Mouse (Mus musculus): ENCODE measurements around the gene Fgf14. TPM values are rescaled to one million over a fixed set of nuclear protein-coding genes. Genes with fewer than 3 reads are reported as not detected.

Fgf14 gene
- polyA plus RNA-seq, 1 experiment from 2014 or later, result 8.3 TPM

DNA sequence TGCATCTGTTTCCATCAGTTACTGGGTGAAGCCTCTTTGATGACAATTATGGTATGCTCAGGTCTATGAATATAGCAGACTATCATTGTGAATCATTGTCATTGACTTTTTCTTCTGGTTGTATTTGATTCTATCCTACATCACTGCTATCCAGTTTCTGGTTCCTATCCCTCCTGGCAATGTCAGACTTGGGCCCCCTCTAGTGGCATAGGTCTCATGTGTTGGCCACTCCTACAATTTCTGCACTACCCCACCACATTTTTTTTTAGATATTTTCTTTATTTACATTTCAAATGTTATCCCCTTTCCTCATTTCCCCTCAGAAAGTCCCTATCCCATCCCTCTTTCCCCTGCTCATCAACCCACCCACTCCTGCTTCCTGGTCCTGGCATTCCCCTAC lies 409.9 kb downstream of the Fgf14 start:
- Histone ChIP-seq H3K9me3 (ENCODE audit: control insufficient read depth, low read length) (no peaks in the 10 kb centered on the region), H3K36me3 (ENCODE audit: control insufficient read depth, insufficient read depth, low read length) (no peaks in the 10 kb centered on the region), H3K4me3 (ENCODE audit: low read depth, low read length) (no peak overlapping the region), H3K27ac (ENCODE audit: low read depth, low read length) (no peak overlapping the region), H3K4me1 (replicated peaks; ENCODE audit: control insufficient read depth, insufficient read depth, low read length) (no peaks in the 10 kb centered on the region), H3K9ac (ENCODE audit: low read depth, low read length) (no peak overlapping the region), H3K27me3 (ENCODE audit: control insufficient read depth, insufficient read depth, low read length) (no peaks in the 10 kb centered on the region), H3K4me2 (replicated peaks; ENCODE audit: low read depth, low read length) (no peak overlapping the region)
- DNase-seq (ENCODE audit: low spot score) (peak; percentile 27), ATAC-seq (ENCODE audit: low FRiP score) (no peak)

DNA sequence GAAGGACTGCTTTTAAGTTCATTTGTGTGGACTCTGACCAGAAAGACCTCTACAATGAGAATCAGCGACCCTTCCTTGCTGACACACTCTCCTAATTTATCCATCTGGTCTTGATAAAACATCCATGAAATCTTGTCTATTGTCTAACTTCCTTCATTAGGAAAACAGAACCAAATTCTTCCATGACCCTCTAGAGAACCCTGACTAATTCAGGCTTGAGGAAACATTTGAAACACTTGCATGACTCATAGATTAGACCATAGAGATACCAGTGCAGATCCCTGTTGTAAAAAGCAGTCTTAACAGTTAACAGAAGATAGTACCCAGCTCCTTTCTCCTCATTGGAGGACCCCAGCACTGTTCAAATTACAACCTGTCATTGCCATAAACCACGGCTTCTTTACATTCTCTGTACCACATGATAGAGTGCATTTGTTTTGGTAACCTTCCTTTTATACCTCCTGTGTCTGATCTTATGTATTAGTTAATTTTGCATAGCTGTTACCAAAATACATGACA lies 412.3 kb downstream of the Fgf14 start:
- H3K36me3 ChIP-seq (ENCODE audit: control insufficient read depth, insufficient read depth, low read length), result no peaks in the 10 kb centered on the region
- no peak overlapping the region for H3K27ac ChIP-seq (ENCODE audit: low read depth, low read length)
- no peaks in the 10 kb centered on the region for H3K9me3 ChIP-seq (ENCODE audit: control insufficient read depth, low read length)
- DNase-seq (ENCODE audit: low spot score) (no peak), ATAC-seq (ENCODE audit: low FRiP score) (no peak)
- no peaks in the 10 kb centered on the region for H3K27me3 ChIP-seq (ENCODE audit: control insufficient read depth, insufficient read depth, low read length)
- H3K4me1 ChIP-seq (replicated peaks; ENCODE audit: control insufficient read depth, insufficient read depth, low read length), result no peaks in the 10 kb centered on the region
- 62% methylated on average over 2 of the region's 2 CpGs for WGBS
- H3K4me2 ChIP-seq (replicated peaks; ENCODE audit: low read depth, low read length), result no peak overlapping the region
- no peak overlapping the region for H3K9ac ChIP-seq (ENCODE audit: low read depth, low read length)
- no peak overlapping the region for H3K4me3 ChIP-seq (ENCODE audit: low read depth, low read length)

DNA sequence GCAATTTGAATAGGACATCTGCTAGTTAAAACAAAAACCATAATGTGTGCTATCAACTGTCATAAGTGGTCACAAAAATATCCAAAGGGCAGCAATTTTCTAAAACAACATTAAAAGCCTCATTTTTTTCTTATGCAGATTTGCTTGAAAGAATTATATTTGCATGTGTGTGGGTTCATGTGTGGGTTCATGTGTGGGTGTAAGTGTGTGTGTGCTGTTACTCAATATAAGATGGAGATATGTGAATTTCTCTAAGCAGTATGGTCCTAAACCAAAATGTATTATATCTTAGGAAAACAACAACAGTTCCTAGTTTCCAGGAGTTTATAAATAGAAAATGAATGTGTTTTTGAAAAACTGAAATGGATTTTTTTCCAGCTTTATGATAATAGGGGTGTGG lies 413.7 kb downstream of the Fgf14 start:
- no peaks in the 10 kb centered on the region for H3K9me3 ChIP-seq (ENCODE audit: control insufficient read depth, low read length)
- no peaks in the 10 kb centered on the region for H3K27me3 ChIP-seq (ENCODE audit: control insufficient read depth, insufficient read depth, low read length)
- DNase-seq (ENCODE audit: low spot score), result no peak
- no peak overlapping the region for H3K9ac ChIP-seq (ENCODE audit: low read depth, low read length)
- H3K27ac ChIP-seq (ENCODE audit: low read depth, low read length), result no peak overlapping the region
- ATAC-seq (ENCODE audit: low FRiP score), result no peak
- no peak overlapping the region for H3K4me2 ChIP-seq (replicated peaks; ENCODE audit: low read depth, low read length)
- H3K36me3 ChIP-seq (ENCODE audit: control insufficient read depth, insufficient read depth, low read length), result no peaks in the 10 kb centered on the region
- no peaks in the 10 kb centered on the region for H3K4me1 ChIP-seq (replicated peaks; ENCODE audit: control insufficient read depth, insufficient read depth, low read length)
- no peak overlapping the region for H3K4me3 ChIP-seq (ENCODE audit: low read depth, low read length)

DNA sequence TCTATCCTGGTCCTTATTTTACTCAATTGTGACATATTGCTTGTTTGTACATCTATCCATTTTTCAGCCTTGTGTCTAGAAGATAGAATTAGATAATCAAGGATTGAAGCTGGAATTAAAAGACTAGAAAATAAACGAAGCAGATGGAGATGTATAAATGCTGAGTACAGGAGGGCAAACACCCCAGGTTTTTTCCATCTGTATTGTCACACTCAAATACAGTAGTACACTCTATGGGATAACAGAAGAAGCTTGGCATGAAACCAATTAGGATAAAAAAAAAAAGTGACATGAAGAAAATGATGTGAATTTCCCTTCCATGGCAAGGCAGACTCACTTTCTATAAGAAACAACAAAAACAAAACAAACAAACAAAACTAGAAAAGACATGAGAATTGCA lies 429.4 kb downstream of the Fgf14 start:
- WGBS, result 78% methylated on average over 1 of the region's 1 CpGs
- H3K4me2 ChIP-seq (replicated peaks; ENCODE audit: low read depth, low read length), result no peak overlapping the region
- H3K4me1 ChIP-seq (replicated peaks; ENCODE audit: control insufficient read depth, insufficient read depth, low read length), result no peaks in the 10 kb centered on the region
- H3K36me3 ChIP-seq (ENCODE audit: control insufficient read depth, insufficient read depth, low read length), result no peaks in the 10 kb centered on the region
- no peaks in the 10 kb centered on the region for H3K27me3 ChIP-seq (ENCODE audit: control insufficient read depth, insufficient read depth, low read length)
- no peak overlapping the region for H3K9ac ChIP-seq (ENCODE audit: low read depth, low read length)
- H3K4me3 ChIP-seq (ENCODE audit: low read depth, low read length), result no peak overlapping the region
- DNase-seq (ENCODE audit: low spot score) (no peak), ATAC-seq (ENCODE audit: low FRiP score) (no peak)
- no peak overlapping the region for H3K27ac ChIP-seq (ENCODE audit: low read depth, low read length)
- no peaks in the 10 kb centered on the region for H3K9me3 ChIP-seq (ENCODE audit: control insufficient read depth, low read length)

DNA sequence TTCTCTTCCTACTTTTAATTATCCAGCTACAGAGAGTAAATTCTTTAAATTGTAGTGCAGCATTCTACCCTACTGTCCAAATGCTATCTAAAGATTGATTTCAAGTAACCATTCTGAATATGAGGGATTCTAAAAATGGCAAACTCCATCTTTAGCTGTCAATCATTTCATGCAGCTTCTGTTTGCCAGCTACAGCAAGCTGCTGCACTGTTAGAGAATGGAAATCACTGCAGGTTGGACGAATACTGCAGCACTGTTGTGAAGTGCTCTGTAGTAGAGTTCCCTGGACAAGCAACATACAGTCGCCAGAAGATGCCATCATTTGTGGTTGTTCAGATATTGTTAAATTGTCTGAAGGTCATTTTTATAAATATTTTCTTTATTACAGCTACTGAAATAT lies 453.5 kb downstream of the Fgf14 start:
- H3K36me3 ChIP-seq (ENCODE audit: control insufficient read depth, insufficient read depth, low read length), result no peaks in the 10 kb centered on the region
- H3K4me2 ChIP-seq (replicated peaks; ENCODE audit: low read depth, low read length), result no peak overlapping the region
- H3K9ac ChIP-seq (ENCODE audit: low read depth, low read length), result no peak overlapping the region
- H3K27me3 ChIP-seq (ENCODE audit: control insufficient read depth, insufficient read depth, low read length), result no peaks in the 10 kb centered on the region
- H3K27ac ChIP-seq (ENCODE audit: low read depth, low read length), result no peak overlapping the region
- DNase-seq (ENCODE audit: low spot score), result no peak
- no peaks in the 10 kb centered on the region for H3K9me3 ChIP-seq (ENCODE audit: control insufficient read depth, low read length)
- no peak for ATAC-seq (ENCODE audit: low FRiP score)
- no peak overlapping the region for H3K4me3 ChIP-seq (ENCODE audit: low read depth, low read length)
- H3K4me1 ChIP-seq (replicated peaks; ENCODE audit: control insufficient read depth, insufficient read depth, low read length), result no peaks in the 10 kb centered on the region
- 66% methylated on average over 2 of the region's 2 CpGs for WGBS

DNA sequence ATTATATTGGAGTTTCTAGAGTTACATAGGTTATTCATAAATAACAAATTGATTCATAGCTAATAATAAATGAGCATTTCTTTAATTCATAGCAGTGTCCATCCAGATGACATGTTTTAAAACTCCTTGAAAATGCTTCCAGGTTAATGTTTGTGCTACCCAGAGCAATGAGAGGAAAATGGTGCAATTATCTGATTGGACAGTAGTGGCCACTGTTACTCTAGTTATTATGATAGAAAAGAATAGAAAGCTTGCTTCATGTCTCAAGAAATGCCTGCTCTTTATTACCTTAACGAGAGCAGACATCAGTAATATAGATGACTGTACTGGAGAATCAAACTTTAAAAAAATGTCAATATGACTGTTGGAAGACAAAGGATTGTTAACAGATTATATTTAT lies 454.5 kb downstream of the Fgf14 start:
- Histone ChIP-seq H3K4me1 (replicated peaks; ENCODE audit: control insufficient read depth, insufficient read depth, low read length) (no peaks in the 10 kb centered on the region), H3K36me3 (ENCODE audit: control insufficient read depth, insufficient read depth, low read length) (no peaks in the 10 kb centered on the region), H3K9ac (ENCODE audit: low read depth, low read length) (no peak overlapping the region), H3K4me2 (replicated peaks; ENCODE audit: low read depth, low read length) (no peak overlapping the region), H3K9me3 (ENCODE audit: control insufficient read depth, low read length) (no peaks in the 10 kb centered on the region), H3K27me3 (ENCODE audit: control insufficient read depth, insufficient read depth, low read length) (no peaks in the 10 kb centered on the region), H3K27ac (ENCODE audit: low read depth, low read length) (no peak overlapping the region), H3K4me3 (ENCODE audit: low read depth, low read length) (no peak overlapping the region)
- ATAC-seq (ENCODE audit: low FRiP score), result peak; percentile 78
- peak; percentile 40 for DNase-seq (ENCODE audit: low spot score)
- 52% methylated on average over 1 of the region's 1 CpGs for WGBS

DNA sequence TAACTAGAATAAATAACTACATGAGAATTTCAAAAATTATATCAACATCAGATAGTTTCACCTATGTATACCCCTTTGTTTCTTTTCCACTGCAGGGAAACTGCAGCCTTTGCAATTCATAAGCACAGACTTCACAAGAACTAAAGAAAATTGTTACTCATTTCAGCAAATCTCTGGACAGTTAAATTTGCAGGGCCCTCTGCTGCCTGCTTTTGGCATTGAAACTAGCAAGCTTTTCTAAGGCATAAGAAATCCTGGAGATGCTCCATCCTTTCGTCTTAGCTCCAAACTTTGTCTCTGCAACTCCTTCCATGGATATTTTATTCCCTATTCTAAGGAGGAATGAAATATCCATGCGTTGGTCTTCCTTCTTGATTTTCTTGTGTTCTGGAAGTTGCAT lies 455.9 kb downstream of the Fgf14 start:
- no peaks in the 10 kb centered on the region for H3K4me1 ChIP-seq (replicated peaks; ENCODE audit: control insufficient read depth, insufficient read depth, low read length)
- H3K4me2 ChIP-seq (replicated peaks; ENCODE audit: low read depth, low read length), result no peak overlapping the region
- H3K4me3 ChIP-seq (ENCODE audit: low read depth, low read length), result no peak overlapping the region
- no peaks in the 10 kb centered on the region for H3K9me3 ChIP-seq (ENCODE audit: control insufficient read depth, low read length)
- H3K9ac ChIP-seq (ENCODE audit: low read depth, low read length), result no peak overlapping the region
- no peak overlapping the region for H3K27ac ChIP-seq (ENCODE audit: low read depth, low read length)
- no peaks in the 10 kb centered on the region for H3K36me3 ChIP-seq (ENCODE audit: control insufficient read depth, insufficient read depth, low read length)
- peak; percentile 10 for DNase-seq (ENCODE audit: low spot score)
- H3K27me3 ChIP-seq (ENCODE audit: control insufficient read depth, insufficient read depth, low read length), result no peaks in the 10 kb centered on the region
- ATAC-seq (ENCODE audit: low FRiP score), result no peak
- WGBS, result 74% methylated on average over 2 of the region's 2 CpGs

DNA sequence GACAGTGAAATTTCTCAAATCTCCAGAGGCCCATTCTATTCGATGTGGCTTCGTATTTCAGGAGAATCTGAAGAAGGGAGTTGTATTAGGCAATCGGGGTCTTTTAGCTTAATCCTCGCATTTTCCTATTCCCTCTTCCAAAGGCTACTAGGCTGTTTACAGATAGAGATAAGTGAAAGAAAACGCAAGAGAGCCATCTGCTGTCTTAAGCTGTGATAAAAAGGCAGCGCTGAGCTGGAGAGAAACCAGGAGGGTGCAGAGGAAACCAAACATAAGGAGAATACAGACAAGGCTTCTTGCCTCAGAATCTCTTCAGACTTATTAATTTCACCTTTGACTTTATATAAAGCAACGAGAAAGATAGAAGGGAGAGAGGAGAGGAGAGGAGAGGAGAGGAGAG lies 481.1 kb downstream of the Fgf14 start:
- Histone ChIP-seq H3K4me1 (replicated peaks; ENCODE audit: control insufficient read depth, insufficient read depth, low read length) (no peaks in the 10 kb centered on the region), H3K36me3 (ENCODE audit: control insufficient read depth, insufficient read depth, low read length) (no peaks in the 10 kb centered on the region), H3K9me3 (ENCODE audit: control insufficient read depth, low read length) (no peaks in the 10 kb centered on the region), H3K9ac (ENCODE audit: low read depth, low read length) (no peak overlapping the region), H3K27ac (ENCODE audit: low read depth, low read length) (no peak overlapping the region), H3K4me3 (ENCODE audit: low read depth, low read length) (no peak overlapping the region), H3K4me2 (replicated peaks; ENCODE audit: low read depth, low read length) (no peak overlapping the region), H3K27me3 (ENCODE audit: control insufficient read depth, insufficient read depth, low read length) (0 out of 2 replicates have a peak, but pooled peaks cover 3% of the 10 kb centered on the region)
- peak; percentile 6 for DNase-seq (ENCODE audit: low spot score)
- ATAC-seq (ENCODE audit: low FRiP score), result no peak
- 20% methylated on average over 7 of the region's 7 CpGs for WGBS

DNA sequence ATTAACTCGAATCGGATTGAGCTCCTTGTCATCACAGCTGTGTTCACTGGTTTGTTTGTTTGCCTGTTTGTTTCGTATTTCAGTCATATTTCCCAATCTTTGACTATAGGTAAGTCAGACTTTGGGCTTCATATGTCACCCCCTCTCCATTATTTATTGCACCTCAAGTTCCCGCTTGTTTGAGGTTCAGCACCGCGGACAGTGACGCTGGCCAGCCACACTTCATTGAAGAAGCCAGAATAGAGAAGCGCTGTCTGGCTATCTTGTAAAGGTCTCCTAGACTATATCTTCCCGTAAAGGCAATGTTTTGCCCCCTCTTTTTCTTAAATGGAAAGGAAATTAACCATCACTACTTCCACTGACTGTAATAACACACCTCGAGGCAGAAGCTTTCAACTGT lies 481.6 kb downstream of the Fgf14 start:
- Histone ChIP-seq H3K27me3 (ENCODE audit: control insufficient read depth, insufficient read depth, low read length) (0 out of 2 replicates have a peak, but pooled peaks cover 3% of the 10 kb centered on the region), H3K9ac (ENCODE audit: low read depth, low read length) (no peak overlapping the region), H3K4me2 (replicated peaks; ENCODE audit: low read depth, low read length) (no peak overlapping the region), H3K27ac (ENCODE audit: low read depth, low read length) (no peak overlapping the region), H3K4me3 (ENCODE audit: low read depth, low read length) (no peak overlapping the region), H3K36me3 (ENCODE audit: control insufficient read depth, insufficient read depth, low read length) (no peaks in the 10 kb centered on the region), H3K9me3 (ENCODE audit: control insufficient read depth, low read length) (no peaks in the 10 kb centered on the region), H3K4me1 (replicated peaks; ENCODE audit: control insufficient read depth, insufficient read depth, low read length) (no peaks in the 10 kb centered on the region)
- DNase-seq (ENCODE audit: low spot score), result peak; percentile 53
- ATAC-seq (ENCODE audit: low FRiP score), result no peak
- WGBS, result 32% methylated on average over 10 of the region's 10 CpGs

Data from hindbrain, embryonic 11.5 days (tissue).